Mouse (Mus musculus) lung, postnatal 25 days (tissue): ENCODE measurements around the gene Atp5g2.
"Not testable (repeated sequence)": the region's sequence is repeated elsewhere in the genome, so short reads cannot be mapped to it uniquely, and the experiment has no call there.

Source experiments
- DNase-seq: peaks from one replicate; pipeline ENCODE4 v3.0.0; 2022; ENCODE audit warnings: low spot score

The Atp5g2 gene

GRCm38 (mm10) chr15:102665494-102665893 lies 6.7 kb downstream of the Atp5g2 start:
- peak; percentile 62 for DNase-seq

GRCm38 (mm10) chr15:102663825-102664224 lies 8.3 kb downstream of the Atp5g2 start:
- DNase-seq: no peak

GRCm38 (mm10) chr15:102662601-102663000 lies 9.6 kb downstream of the Atp5g2 start:
- DNase-seq: not testable (repeated sequence)

- DNase-seq: peak; percentile 23
Observed at GRCm38 (mm10) chr15:102657926-102658381, 14.2 kb downstream of the Atp5g2 start.

GRCm38 (mm10) chr15:102656658-102657057 lies 15.5 kb downstream of the Atp5g2 start:
- peak; percentile 68 for DNase-seq

- DNase-seq: not testable (repeated sequence)
Observed at GRCm38 (mm10) chr15:102651928-102652660, 20.1 kb downstream of the Atp5g2 start.

GRCm38 (mm10) chr15:102651107-102651506 lies 21.0 kb downstream of the Atp5g2 start:
- DNase-seq: no peak

GRCm38 (mm10) chr15:102635817-102636216 lies 36.3 kb downstream of the Atp5g2 start:
- DNase-seq: no peak

- no peak for DNase-seq
Observed at GRCm38 (mm10) chr15:102634684-102635083, 37.5 kb downstream of the Atp5g2 start.

- DNase-seq: no peak
Observed at GRCm38 (mm10) chr15:102625687-102626055, 46.5 kb downstream of the Atp5g2 start.

- DNase-seq: peak; percentile 99
Observed at GRCm38 (mm10) chr15:102624970-102625686, 47.0 kb downstream of the Atp5g2 start, which contains the start of the genes Gm28047 and Atf7. Gene Gm28047, minus strand, starts transcription at chr15:102625067. Gene Atf7, minus strand, starts transcription at chr15:102625464.

- DNase-seq: no peak
Observed at GRCm38 (mm10) chr15:102624291-102624969, 47.7 kb downstream of the Atp5g2 start.

- DNase-seq: no peak
Observed at GRCm38 (mm10) chr15:102623121-102623520, 49.0 kb downstream of the Atp5g2 start.

- DNase-seq: no peak
Observed at GRCm38 (mm10) chr15:102622536-102622935, 49.6 kb downstream of the Atp5g2 start.

- no peak for DNase-seq
Observed at GRCm38 (mm10) chr15:102620765-102621164, 51.4 kb downstream of the Atp5g2 start.

GRCm38 (mm10) chr15:102619486-102619885 lies 52.7 kb downstream of the Atp5g2 start:
- no peak for DNase-seq

GRCm38 (mm10) chr15:102617654-102618053 lies 54.5 kb downstream of the Atp5g2 start:
- DNase-seq: no peak

- no peak for DNase-seq
Observed at GRCm38 (mm10) chr15:102616174-102616573, 56.0 kb downstream of the Atp5g2 start.

GRCm38 (mm10) chr15:102614224-102614623 lies 57.9 kb downstream of the Atp5g2 start:
- no peak for DNase-seq

GRCm38 (mm10) chr15:102612966-102613365 lies 59.2 kb downstream of the Atp5g2 start:
- DNase-seq: no peak
